Mouse (Mus musculus) leukemia stem cell, adult 10-12 weeks (primary cell): ENCODE data around the gene Cttn. TPM values are rescaled to one million over a fixed set of nuclear protein-coding genes. Genes with fewer than 3 reads are reported as not detected.

ENCODE experiments used
- polyA plus RNA-seq: library from polyadenylated mRNA; stranded (reverse); fragments of >175 nt; gene quantifications from 2 replicates; pipeline ENCODE4 v1.2.3, GENCODE M21; 2012; ENCODE audit warnings: low replicate concordance

Cttn gene
- polyA plus RNA-seq = 52.1 and 188 TPM in 2 replicates

DNA sequence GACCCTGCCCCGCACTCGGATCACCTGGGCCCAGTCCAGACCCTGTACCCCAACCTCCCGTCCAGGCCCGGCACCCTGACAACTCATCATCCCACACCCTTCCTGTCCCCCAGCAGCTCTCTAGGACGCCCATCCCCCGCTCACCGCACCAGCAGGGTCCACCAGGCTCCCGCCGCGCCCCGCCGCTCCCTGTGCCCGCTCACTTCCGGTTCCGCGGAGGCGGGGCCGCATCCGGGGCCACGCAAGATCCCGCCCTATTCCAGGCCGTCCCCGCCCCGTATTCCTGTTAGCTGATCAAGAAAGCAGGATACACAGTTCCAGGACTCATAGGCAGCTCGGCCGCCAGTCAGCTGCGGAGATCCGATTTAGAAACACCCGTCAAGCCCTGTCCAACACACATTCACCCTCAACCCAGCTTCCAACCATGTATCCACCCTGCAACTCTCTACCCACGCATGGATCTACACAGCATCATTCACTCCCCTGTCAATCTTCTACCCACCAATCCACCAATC is at the start of gene Cttn:
Gene Cttn (minus strand): TSS at position 465 of the 515 bp plus-strand sequence.

Other genes starting within 250 kb of the Cttn start
- 92.5 and 122 TPM in 2 replicates for gene Ppfia1, start 82.7 kb upstream of the Cttn start, polyA plus RNA-seq
- gene Fadd, start 111.5 kb upstream of the Cttn start, polyA plus RNA-seq = 3.3 TPM in 2 replicates